Mouse (Mus musculus) olfactory bulb, adult 2 months (tissue): ENCODE measurements at regions not wholly inside any gene's neighbourhood (a gene's known extent, or its start where the extent isn't known, plus 50 kb on each side); places are given as distances from the start of the nearest gene placed in this dataset.

Experiments used
- CTCF ChIP-seq: fragments of 200-500 bp; IDR thresholded peaks from 2 replicates; pipeline ENCODE4 v1.5.1; 2012; ENCODE audit warnings: low read depth, mild to moderate bottlenecking, low read length, moderate library complexity; ENCODE audit not compliant: insufficient read depth
- POLR2A ChIP-seq: fragments of 200-500 bp; IDR thresholded peaks from 2 replicates; pipeline ENCODE4 v1.6.1; 2012; ENCODE audit warnings: mild to moderate bottlenecking, low read depth, low read length, moderate library complexity; ENCODE audit not compliant: insufficient read depth

DNA sequence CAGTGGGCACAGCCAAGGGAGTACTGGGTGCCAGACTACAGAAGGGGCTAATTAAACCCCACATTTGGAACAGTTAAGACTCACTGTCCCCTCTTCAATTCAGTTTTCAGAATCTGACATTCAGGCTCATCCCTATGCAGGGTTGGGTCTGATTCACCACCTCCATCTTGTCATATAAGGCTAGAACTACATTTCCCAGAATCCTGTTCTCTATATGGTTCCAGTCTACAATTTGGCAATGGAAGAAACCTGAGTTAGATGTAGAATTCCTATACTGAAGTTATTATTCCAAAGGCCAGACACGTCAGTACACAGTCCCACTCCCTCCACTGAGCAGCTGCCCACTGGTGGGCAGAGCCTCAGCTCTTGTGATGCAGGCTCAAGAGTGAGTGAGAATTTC, 99.4 kb upstream of the Klf14 start:
- TF ChIP-seq POLR2A (no peak), CTCF (no peak)
